Mouse (Mus musculus) heart, embryonic 13.5 days (tissue): ENCODE results near the gene Uqcrh. TPM values are rescaled to one million over a fixed set of nuclear protein-coding genes. Genes with fewer than 3 reads are reported as not detected.

ENCODE experiments used
- ATAC-seq: fragments of 200-750 bp; cut with Nextera tagmentation; 2 replicates; pipeline ENCODE4 v1.8.0; 2017; ENCODE audit warnings: moderate TSS enrichment; ENCODE audit not compliant: insufficient number of reproducible peaks, low FRiP score, low TSS enrichment; ENCODE audit errors: extremely low read depth
- H3K27ac ChIP-seq: fragments of 300-500 bp; sonication (generic); replicated peaks from 2 replicates; pipeline ENCODE4 v1.5.1; 2015; ENCODE audit warnings: moderate library complexity, mild to moderate bottlenecking, inconsistent platforms
- H3K27me3 ChIP-seq: fragments of 300-500 bp; sonication (generic); replicated peaks from 2 replicates; pipeline ENCODE4 v1.6.1; 2015; ENCODE audit warnings: mild to moderate bottlenecking, inconsistent platforms
- H3K36me3 ChIP-seq: fragments of 300-500 bp; sonication (generic); 2 replicates; pipeline ENCODE4 v1.6.1; 2015; ENCODE audit warnings: mild to moderate bottlenecking, inconsistent platforms
- H3K4me1 ChIP-seq: fragments of 300-500 bp; sonication (generic); 2 replicates; pipeline ENCODE4 v1.6.1; 2015; ENCODE audit warnings: inconsistent platforms
- H3K4me2 ChIP-seq: fragments of 300-500 bp; sonication (generic); 2 replicates; pipeline ENCODE4 v1.6.1; 2015; ENCODE audit warnings: inconsistent platforms, mild to moderate bottlenecking, moderate library complexity
- H3K4me3 ChIP-seq: fragments of 300-500 bp; sonication (generic); 2 replicates; pipeline ENCODE4 v1.5.1; 2015; ENCODE audit warnings: moderate library complexity, mild to moderate bottlenecking, inconsistent platforms
- H3K9ac ChIP-seq: fragments of 300-500 bp; sonication (generic); 2 replicates; pipeline ENCODE4 v1.6.1; 2015; ENCODE audit warnings: inconsistent platforms, mild to moderate bottlenecking, moderate library complexity
- H3K9me3 ChIP-seq: fragments of 300-500 bp; sonication (generic); 2 replicates; pipeline ENCODE4 v1.6.1; 2016; ENCODE audit warnings: inconsistent platforms
- WGBS: fragments of 180-500 bp; shearing (Covaris S2); methylation state at CpG from one replicate; pipeline ENCODE4 v1.1.7; 2015; ENCODE audit warnings: mixed read lengths; 5-methylcytosine and 5-hydroxymethylcytosine counted together
- polyA plus RNA-seq: library from polyadenylated mRNA; unstranded; fragments of >200 nt; fragmentation: Nextera tagmentation; extraction: Ambion mirVana; gene quantifications from 2 replicates; pipeline ENCODE4 v1.2.1, GENCODE M21; 2015

Uqcrh gene
- polyA plus RNA-seq, 1 experiment from 2014 or later: 925 TPM

DNA sequence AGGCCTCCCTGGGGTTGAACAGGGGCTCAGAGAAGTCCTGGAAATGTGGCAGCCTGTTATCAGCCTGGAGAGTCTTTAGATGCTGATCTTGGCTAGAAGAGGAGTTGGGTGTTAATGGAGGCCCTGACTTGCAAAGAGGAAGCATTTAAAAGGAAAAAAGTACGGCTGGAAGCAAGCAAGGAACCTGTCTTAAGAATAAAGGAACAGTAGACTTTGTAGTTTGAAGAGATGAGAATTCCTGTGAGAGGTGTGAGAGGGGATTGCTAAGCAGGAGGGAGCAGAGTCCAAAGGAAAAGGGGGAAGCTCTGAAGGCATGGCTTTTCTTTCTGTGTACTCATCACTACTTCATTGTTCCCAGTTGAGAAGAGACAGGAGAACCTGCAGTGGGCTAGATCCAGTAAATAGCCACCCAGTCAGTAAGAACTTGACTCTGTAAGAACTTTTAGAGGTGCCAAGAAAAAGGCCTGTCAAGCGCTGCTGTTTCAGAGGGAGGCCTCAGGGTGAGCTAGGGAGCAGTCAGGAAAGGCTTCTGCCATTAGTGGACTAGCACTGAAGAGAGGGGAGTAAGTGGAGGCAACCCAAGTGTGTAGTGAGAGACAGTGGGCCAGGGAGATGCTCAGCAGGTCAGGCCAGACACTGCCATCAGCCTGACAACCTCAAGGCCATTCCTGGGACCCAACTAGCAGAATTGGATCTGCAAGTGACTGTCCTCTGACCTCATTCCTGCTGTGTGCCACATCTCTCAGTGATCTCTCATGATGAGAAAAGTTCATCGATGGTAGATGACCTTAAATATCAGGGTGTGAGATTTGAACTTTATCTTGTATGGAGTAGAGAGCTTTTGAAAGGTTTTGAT is 2.6 kb upstream of the Uqcrh start:
- Histone ChIP-seq H3K4me2 (peak overlapping the region; percentile 78), H3K9me3 (no peaks in the 10 kb centered on the region), H3K4me3 (peak overlapping the region; percentile 93), H3K4me1 (peaks cover 34% of the 10 kb centered on the region), H3K27ac (peak overlapping the region; percentile 98), H3K9ac (peak overlapping the region; percentile 99), H3K36me3 (peaks cover 36% of the 10 kb centered on the region), H3K27me3 (no peaks in the 10 kb centered on the region)
- 35% methylated on average over 3 of the region's 3 CpGs for WGBS
- no peak for ATAC-seq

DNA sequence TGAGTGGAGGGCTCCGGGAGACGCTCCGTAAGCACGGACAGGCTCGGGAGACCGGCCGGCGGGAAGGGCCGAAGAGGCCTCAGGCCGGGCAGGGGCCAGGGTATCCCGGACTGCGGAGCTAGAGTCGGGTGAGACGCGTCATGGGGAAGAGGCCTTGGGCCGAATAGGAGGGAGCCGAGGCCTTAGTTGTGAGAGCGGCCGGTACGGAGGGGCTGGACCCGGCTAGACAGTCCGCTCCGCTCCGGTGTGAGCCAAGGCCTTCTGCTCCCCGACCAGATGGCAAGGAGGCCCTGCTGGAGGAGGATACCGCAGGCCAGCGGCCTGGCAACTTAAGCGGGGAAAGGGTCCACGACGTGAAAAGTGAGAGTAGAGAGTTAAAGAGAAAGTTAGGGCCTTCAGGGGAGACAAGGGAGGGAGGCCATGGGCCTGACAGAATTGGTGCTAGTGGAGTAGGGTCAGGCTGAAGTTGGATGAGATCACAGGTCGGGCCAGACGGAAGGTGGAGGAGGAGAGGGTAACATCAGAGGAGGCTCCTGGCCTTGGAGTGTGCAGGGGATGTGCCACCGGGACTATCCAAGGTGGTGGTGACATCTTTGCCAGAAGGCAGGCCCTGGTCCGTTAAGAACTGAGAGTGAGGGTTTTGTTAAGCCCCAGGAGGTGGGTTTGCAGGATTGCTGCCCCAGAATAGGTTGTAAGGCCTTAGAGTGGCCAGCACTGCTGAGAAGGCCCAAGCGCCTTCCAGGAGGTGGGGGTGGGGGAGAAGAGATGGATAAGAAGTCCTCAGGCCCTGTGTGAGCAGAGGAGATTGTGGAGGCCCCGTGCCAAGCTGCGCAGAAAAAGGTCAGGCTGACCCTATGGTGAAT is 1.7 kb upstream of the Uqcrh start:
- H3K4me3 ChIP-seq: peak overlapping the region; percentile 93
- 1% methylated on average over 37 of the region's 37 CpGs for WGBS
- peak overlapping the region; percentile 98 for H3K27ac ChIP-seq
- peak overlapping the region; percentile 78 for H3K4me2 ChIP-seq
- peaks cover 40% of the 10 kb centered on the region for H3K4me1 ChIP-seq
- peaks cover 28% of the 10 kb centered on the region for H3K36me3 ChIP-seq
- no peaks in the 10 kb centered on the region for H3K27me3 ChIP-seq
- no peak for ATAC-seq
- no peaks in the 10 kb centered on the region for H3K9me3 ChIP-seq
- H3K9ac ChIP-seq: peak overlapping the region; percentile 99

DNA sequence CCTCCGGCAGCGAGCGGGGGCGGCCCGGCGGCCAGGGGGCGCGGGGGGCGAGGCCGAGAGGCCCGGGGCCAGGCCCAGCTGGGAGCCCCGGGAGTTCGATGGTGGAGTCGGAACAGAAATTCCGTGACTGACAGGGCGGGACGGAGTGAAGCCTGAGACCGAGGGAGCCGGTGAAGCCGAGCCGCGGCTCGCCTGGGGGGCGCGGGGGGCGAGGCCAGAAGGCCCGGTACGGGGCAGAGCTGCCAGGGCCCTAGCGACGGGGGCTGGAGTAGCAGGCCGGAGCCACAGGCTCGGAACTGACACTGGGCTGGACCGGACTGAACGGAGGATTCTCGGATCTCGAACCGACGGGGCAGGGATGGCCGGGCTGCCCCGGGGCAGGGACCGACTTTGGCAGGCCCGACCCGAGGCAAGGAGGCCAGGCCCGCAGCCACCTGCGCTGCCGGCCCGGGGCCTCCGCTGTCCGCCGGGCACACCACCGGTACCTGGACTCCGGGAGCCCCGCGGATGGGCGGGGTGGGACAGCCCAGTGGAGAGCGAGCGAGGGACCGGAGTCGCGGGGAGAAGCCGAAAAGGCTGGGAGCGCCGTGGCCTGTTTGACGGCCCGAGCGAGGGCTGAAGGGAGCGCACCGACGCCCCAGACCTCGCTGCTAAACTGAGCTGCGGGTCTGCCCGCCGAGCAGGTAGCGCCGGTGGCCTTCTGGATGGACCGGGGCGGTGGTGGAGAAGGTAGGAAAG is 929 bp upstream of the Uqcrh start:
- Histone ChIP-seq H3K9me3 (no peaks in the 10 kb centered on the region), H3K4me2 (peak overlapping the region; percentile 78), H3K27ac (peak overlapping the region; percentile 98), H3K36me3 (peaks cover 24% of the 10 kb centered on the region), H3K4me3 (peak overlapping the region; percentile 93), H3K4me1 (peaks cover 47% of the 10 kb centered on the region), H3K27me3 (no peaks in the 10 kb centered on the region), H3K9ac (peak overlapping the region; percentile 99)
- under 1% methylated on average over 72 of the region's 77 CpGs for WGBS
- peak; percentile 47 for ATAC-seq

DNA sequence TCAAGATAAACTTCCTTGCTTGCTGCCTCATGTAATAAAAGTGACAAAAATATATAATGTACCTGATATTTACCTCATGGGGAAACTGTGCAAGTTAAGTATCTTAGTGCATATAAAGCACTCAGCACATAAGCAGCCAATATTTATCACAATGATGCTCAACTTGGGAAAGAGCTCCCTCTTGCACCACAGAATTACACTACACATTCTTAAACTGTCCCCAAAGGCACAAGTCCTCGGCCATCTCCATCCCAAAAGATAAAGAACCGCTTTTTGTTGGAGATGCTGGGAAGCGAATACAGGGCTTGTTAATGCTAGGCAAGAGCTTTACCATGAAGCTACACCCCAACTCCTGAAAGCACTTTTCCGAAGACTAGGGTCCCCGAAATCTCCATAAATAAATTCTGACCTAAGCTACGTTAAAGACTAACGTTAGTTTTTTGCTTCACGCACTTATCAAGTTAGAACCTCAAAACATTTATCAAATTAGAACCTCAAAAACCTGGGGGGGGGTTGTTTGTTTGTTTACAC is 661 bp downstream of the Uqcrh start:
- Histone ChIP-seq H3K27ac (peak overlapping the region; percentile 98), H3K36me3 (peaks cover 23% of the 10 kb centered on the region), H3K9ac (peak overlapping the region; percentile 99), H3K4me2 (peak overlapping the region; percentile 78), H3K27me3 (no peaks in the 10 kb centered on the region), H3K4me1 (peaks cover 51% of the 10 kb centered on the region), H3K9me3 (no peaks in the 10 kb centered on the region), H3K4me3 (peak overlapping the region; percentile 93)
- no peak for ATAC-seq
- WGBS: 1% methylated on average over 8 of the region's 8 CpGs

DNA sequence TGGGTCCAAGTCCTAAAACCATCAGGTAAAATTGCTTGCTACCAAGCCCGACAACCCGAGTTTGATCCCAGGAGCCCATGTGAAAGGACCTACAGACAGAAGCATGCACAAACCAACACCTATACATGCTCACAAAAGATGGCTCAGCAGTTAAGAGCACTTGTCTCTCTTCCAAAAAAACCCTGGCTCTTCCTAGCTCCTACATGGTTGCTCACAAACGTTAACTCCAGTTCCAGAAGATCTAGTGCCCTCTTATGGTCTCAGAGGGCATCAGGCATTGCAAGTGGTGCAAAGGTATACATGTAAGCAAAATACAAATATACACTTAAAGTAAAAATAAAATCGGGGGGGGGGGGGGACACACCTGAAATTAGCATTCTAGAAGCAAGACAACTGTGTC is 1.7 kb downstream of the Uqcrh start:
- Histone ChIP-seq H3K4me2 (peak overlapping the region; percentile 78), H3K9ac (peak overlapping the region; percentile 99), H3K9me3 (no peaks in the 10 kb centered on the region), H3K27ac (no peak overlapping the region), H3K4me1 (peaks cover 48% of the 10 kb centered on the region), H3K36me3 (peaks cover 30% of the 10 kb centered on the region), H3K27me3 (no peaks in the 10 kb centered on the region), H3K4me3 (peak overlapping the region; percentile 93)
- WGBS: 47% methylated on average over 4 of the region's 4 CpGs
- no peak for ATAC-seq

DNA sequence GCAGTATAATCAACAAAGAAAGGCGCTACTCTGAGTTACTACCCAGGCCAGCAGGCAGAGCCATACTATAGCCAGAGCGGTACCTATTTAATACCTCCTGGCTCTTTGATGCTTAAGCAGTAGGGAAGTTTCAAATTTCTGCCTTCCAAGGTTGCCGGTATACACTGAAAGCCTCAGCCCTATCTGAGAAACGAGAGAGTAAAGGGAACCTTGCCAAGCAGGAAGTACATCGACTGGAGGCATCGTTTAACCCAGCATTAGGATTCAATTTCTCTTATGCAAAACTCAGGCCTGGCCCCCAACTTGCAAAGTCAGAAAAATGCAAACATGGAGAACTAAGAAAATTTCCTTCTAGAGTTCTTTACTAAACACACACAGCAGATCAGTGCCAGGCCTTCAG is 4.8 kb downstream of the Uqcrh start:
- no peak overlapping the region for H3K4me2 ChIP-seq
- no peak overlapping the region for H3K4me3 ChIP-seq
- WGBS: 68% methylated on average over 6 of the region's 6 CpGs
- H3K27ac ChIP-seq: no peak overlapping the region
- no peak for ATAC-seq
- H3K4me1 ChIP-seq: peaks cover 33% of the 10 kb centered on the region
- no peaks in the 10 kb centered on the region for H3K27me3 ChIP-seq
- peaks cover 60% of the 10 kb centered on the region for H3K36me3 ChIP-seq
- no peaks in the 10 kb centered on the region for H3K9me3 ChIP-seq
- no peak overlapping the region for H3K9ac ChIP-seq

DNA sequence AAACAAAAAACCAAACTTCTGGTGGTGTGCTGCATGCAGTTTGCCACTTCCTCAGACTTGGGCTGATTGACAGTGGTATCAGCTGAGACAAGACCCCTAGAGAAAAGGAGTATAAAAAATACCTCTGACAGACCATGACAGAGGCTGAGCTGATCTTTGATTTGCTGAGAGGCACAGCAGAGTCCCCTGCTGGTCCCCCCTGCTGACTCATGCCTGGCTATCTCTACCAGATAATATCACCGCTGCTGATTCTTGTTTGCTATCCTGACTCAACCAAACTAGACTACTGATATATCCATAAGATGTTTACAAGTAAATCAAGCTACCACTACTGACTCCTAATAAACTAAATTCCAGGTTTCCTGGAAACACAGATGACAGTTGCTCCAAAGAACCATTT is 11.0 kb downstream of the Uqcrh start:
- Histone ChIP-seq H3K27me3 (no peaks in the 10 kb centered on the region), H3K4me3 (no peak overlapping the region), H3K4me1 (peaks cover 7% of the 10 kb centered on the region), H3K36me3 (peaks cover 42% of the 10 kb centered on the region), H3K27ac (no peak overlapping the region), H3K9ac (no peak overlapping the region), H3K9me3 (no peaks in the 10 kb centered on the region), H3K4me2 (no peak overlapping the region)
- WGBS: 11% methylated on average over 1 of the region's 1 CpGs
- no peak for ATAC-seq

DNA sequence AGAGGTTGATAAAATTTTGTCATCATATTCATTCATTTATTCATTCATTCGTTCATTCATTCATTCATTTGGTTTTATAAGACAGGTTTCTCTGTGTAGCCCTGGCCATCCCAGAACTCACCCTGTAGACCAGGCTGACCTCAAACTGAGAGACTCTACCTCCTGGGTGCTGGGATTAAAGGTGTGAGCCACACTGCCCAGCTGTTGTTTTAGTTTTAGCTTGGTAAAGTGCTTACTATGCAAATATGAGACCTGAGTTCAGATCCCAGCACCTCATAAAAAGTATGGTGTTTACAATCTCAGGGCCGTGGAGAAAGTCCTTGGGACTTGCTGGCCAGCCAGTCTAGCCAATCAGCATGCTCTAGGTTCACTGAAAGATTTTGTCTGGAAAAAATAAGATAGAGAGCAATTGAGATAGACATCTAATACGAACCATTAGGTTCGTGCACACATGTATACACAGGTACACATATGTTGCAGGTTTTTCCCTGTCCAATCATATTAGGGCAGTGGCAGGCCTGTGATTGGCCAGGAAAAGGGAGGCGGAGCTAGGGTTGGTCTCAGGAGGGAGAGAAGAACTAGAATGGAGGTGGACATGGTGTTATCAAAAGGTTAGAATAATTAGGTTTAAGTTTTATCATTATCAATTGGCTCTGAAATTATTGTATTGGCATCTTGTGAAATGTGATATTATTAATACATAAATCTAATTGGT is 15.7 kb downstream of the Uqcrh start:
- no peaks in the 10 kb centered on the region for H3K36me3 ChIP-seq
- H3K9ac ChIP-seq: no peak overlapping the region
- H3K4me1 ChIP-seq: peaks cover 10% of the 10 kb centered on the region
- ATAC-seq: no peak
- no peaks in the 10 kb centered on the region for H3K27me3 ChIP-seq
- no peak overlapping the region for H3K4me2 ChIP-seq
- 65% methylated on average over 5 of the region's 5 CpGs for WGBS
- H3K4me3 ChIP-seq: no peak overlapping the region
- no peaks in the 10 kb centered on the region for H3K9me3 ChIP-seq
- no peak overlapping the region for H3K27ac ChIP-seq

DNA sequence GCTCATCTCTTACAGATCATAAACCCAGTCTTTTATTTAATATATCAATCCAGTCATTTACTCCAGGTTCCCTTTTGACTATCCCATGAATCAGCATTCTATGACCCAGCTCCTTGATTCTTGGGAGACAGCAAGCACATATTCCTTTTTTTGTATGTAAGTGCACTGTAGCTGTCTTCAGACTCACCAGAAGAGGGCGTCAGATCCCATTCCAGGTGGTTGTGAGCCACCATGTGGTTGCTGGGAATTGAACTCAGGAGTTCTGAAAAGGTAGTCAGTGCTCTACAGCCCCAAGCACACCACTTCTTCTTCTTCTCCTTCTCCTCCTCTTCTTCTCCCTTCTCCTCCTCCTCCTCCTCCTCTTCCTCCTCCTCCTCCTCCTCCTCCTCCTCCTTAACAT is 17.3 kb downstream of the Uqcrh start:
- Histone ChIP-seq H3K4me2 (no peak overlapping the region), H3K36me3 (no peaks in the 10 kb centered on the region), H3K4me1 (peaks cover 10% of the 10 kb centered on the region), H3K4me3 (no peak overlapping the region), H3K27me3 (no peaks in the 10 kb centered on the region), H3K9me3 (no peaks in the 10 kb centered on the region), H3K27ac (no peak overlapping the region), H3K9ac (no peak overlapping the region)
- ATAC-seq: no peak
- 0% methylated on average over 1 of the region's 1 CpGs for WGBS

DNA sequence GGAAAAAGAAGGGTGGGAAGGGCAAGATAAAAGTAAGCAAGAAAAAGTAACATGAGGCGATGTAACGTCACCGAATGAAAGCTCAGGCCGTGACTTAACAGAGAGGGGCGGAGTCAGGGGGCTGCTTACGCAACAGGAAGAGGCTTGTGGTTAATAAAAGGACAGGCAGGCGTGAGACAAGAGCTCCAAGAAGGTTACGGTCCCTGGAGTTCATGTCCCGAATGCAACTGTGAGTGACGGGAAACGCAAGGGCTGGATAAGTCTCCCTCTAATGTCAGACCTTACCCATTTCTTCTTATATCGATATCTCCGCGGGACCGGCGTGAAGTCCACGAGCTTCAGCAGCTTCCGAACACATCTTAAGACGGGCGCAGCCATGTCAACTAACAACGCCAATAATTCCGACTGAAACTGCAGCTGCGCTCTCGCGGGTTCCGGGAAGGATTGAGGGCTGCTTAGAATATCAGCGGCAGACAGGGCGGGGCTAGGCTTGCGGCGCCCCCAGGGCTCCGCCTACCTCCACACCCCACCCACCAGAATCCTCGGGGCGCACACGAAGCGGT is 21.4 kb downstream of the Uqcrh start, which contains the start of gene Nsun4:
TSS of gene Nsun4 (minus strand) at position 478 of the 563 bp plus-strand sequence.
- WGBS: 0% methylated on average over 35 of the region's 35 CpGs
- H3K36me3 ChIP-seq: peaks cover 6% of the 10 kb centered on the region
- peak within 1 kb of the TSS; percentile 86 for H3K9ac ChIP-seq
- peak within 1 kb of the TSS; percentile 72 for H3K4me3 ChIP-seq
- no peaks in the 10 kb centered on the region for H3K27me3 ChIP-seq
- H3K27ac ChIP-seq: peak within 1 kb of the TSS; percentile 95
- peak; percentile 89 for ATAC-seq
- H3K9me3 ChIP-seq: no peaks in the 10 kb centered on the region
- H3K4me1 ChIP-seq: peaks cover 24% of the 10 kb centered on the region
- H3K4me2 ChIP-seq: peak within 1 kb of the TSS; percentile 96
